Mouse (Mus musculus) right cerebral cortex, postnatal 14 days (tissue): Measurements from ENCODE around the gene Stkld1.

Experiments used
- DNase-seq: peaks from one replicate; pipeline ENCODE4 v3.0.0; 2022

Gene Stkld1

GRCm38 (mm10) chr2:26963923-26964723 lies 30.3 kb downstream of the Stkld1 start, which contains the start of gene Rexo4:
Rexo4 (minus strand) TSS chr2:26964386.
- DNase-seq, result peak; percentile 96

- no peak for DNase-seq
Observed at GRCm38 (mm10) chr2:26964724-26965370, 31.0 kb downstream of the Stkld1 start.

DNA sequence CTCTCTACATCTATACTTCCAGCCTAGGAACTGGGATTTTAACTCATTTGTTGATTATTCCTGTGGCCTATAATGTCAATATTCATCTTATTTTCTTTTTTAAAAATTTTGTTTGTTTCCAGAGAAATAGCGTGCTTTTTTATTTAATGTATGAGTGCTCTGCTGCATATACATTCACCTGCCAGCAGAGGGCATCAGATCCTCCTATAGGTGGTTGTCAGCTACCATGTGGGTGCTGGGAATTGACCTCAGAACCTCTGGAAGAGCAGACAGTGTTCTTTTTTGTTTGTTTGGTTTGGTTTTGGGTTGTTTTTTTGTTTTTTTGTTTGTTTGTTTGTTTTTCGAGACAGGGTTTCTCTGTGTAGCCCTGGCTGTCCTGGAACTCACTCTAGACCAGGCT lies 33.4 kb downstream of the Stkld1 start:
- no peak for DNase-seq

GRCm38 (mm10) chr2:26973116-26973515 lies 39.3 kb downstream of the Stkld1 start, which contains the start of gene Adamts13:
Adamts13 (plus strand) TSS chr2:26973416.
- DNase-seq, result no peak

- no peak for DNase-seq
Observed at GRCm38 (mm10) chr2:26973960-26974359, 40.1 kb downstream of the Stkld1 start.

DNA sequence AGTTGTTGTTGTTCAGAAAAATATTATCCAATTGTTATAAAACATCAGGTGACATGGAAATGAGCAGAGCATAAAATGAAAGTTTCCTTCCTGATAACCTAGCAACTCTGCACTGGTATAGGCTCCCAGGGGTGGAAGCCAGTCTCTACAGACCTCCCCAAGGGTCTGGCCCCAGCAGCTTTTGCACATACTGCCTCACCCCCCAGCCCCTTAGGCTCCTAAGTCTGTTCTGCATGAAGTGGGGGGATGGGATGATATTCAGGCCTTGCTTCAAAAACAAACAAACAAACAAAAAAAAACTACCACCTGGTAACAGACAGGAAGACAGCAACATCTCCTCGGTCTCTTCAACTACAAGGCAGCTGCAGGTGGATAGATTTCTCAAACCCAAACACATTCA lies 46.5 kb downstream of the Stkld1 start:
- no peak for DNase-seq

- DNase-seq, result no peak
Observed at GRCm38 (mm10) chr2:26984179-26984578, 50.3 kb downstream of the Stkld1 start.

DNA sequence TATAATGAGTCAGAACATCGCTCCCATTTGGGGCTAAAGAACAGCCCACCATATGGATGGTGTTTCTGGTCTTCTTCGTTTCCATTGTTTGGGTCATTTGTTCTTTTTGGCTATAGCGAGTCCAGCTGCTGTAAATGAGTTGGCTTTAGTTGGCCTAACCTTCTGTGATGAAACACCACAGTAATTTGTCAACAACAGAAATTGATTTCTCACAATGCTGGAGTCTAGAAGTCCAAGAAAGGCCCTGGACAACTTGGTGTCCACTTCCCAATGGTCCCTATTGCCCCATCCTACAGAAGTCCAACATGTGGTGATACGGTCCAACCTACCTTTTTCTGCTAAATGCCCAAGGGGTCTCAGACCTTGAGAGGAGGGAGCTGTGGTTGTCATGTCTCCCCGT lies 50.8 kb downstream of the Stkld1 start:
- no peak for DNase-seq

- DNase-seq, result no peak
Observed at GRCm38 (mm10) chr2:26993936-26994335, 60.1 kb downstream of the Stkld1 start.

GRCm38 (mm10) chr2:26997498-26997897 lies 63.7 kb downstream of the Stkld1 start:
- no peak for DNase-seq

DNA sequence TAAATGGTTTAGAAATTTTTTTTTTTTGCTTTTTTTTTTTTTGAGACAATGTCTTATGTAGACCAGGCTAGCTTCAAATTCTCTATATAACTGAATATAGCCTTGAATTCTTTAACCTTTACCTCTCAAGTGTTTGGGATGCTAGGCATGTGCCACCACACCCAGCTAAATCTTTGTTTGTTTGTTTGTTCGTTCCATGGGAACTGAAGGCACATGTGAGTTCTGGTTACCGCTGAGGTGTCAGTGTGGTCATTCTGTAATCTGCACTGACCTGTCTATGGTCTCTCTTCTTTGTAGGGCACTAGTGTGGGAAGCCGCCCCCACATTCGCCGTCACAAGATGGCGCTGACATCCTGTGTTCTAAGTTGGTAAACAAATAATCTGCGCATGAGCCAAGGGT lies 64.1 kb downstream of the Stkld1 start:
- DNase-seq, result no peak
